Mouse (Mus musculus) v-Abl transformed pro-B cells (cell line): Measurements from ENCODE around the gene Adcyap1r1.

Source experiments
- in situ Hi-C, 2 experiments: fragments of 400-800 bp; cut with MboI; formaldehyde crosslinking; loops; one replicate each; pipeline ENCODE4 v1.15.1; 2025; ENCODE audit not compliant: unreplicated experiment in 2 of 2

Adcyap1r1 gene

DNA sequence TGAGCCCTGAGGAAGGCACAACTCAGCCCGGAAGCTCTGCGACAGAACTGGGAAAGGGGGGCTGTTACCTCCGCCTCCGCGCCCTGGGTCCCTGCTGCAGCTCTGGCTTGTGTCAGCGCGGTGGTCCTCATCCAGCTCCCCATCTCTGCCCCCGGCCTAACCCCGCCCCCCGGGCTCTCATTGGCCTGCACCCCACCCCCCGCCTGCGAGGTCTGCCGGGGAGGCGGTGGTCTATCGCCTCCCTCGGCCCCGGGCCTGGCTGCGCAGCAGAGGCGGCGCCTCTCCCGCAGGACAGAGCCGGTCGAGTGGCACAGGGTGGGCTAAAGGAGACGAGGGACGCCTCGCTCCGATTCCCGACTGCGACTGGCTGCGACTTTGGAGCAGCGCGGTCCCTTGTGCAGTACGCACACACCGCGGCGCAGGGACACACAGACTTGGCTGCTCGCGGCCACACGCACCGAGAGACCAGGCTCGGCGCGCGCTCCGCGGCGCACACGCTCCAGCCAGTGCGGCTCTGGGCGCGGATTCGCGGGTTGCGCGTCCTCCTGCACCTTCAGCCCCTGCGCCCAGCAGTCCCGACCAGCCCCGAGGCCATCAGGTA, at the start of gene Adcyap1r1:
Gene Adcyap1r1 (plus strand): TSS at position 208 of the 601 bp plus-strand sequence.
- in situ Hi-C loops: no loop called here

DNA sequence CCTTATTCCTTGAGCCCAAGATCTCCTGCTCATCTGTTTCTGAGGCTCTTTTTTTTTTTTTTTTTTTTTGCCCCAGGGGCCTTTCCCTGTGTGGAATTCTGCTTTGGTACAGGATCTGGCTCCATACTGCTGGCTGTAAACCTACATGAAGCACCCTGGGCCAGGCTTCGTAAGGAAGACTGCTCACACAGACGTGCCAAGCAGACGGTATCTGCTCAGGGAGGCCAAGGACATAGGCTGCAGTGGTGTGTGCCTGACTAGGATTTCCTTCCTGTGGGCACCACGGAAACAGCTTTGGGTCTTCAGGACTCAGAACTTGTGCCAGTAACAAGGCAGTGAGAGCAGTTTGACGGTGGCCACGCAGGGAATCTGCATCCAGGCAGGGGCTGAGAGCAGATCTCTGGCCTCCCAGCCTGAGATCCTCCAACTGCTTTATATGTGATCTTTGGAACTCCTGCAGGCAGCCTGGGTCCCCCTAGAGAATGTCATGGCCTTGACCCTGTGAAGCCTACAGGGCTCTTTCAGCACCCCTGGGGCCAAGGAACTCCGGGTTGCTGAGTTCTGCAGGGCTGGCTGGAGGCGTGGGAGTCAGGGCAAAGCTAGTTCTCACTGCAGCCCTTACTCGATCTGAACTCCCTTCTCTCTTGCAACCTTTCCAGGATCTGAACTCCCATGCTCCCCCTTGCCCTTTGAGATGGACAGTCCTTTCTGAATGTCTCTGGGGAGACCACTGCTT, 49.6 kb upstream of the Adcyap1r1 start:
- in situ Hi-C loops: no loop called here

DNA sequence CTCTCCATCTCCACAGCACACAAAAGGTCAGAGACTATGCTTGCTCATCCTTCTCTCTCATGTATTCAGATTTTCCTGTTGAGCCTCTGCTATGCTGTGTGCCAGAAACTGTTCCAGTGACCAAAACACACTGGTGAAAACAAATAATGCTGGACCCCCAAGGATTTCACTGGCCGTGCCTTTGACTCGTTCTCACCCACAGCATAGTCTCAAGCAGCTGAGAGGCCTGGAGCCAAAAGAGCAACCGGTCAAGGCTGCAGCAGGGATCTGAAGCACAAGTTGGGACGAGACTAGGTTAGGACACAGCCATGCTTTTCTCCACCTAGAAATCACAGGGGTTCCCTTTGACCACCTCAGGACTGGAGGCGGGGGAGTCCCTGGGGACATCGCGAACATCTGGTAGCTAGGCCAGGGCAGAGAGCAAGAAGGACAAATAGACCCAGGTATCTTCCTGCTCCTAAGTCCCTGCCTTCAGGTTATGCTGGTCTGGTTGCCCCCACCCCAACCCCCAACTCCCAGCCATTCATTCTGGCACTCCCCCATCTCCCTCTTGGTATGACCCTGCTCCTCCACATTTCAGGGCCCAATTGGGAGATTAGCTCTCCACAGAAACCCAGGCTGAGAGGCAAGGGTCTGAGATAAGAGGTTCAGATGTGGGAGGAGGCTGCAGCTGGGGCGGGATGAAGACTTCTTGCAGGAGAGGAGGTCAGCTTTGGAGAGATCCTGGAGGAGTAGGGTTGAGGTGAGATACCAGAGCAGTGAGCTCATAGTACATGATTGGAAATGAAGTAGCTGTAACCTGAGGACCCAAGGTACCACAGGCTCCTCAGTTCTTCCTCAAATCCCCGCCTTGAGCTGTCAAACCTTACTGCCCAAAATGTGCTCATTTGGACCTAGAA, 48.1 kb upstream of the Adcyap1r1 start:
- in situ Hi-C loops: no loop called here

DNA sequence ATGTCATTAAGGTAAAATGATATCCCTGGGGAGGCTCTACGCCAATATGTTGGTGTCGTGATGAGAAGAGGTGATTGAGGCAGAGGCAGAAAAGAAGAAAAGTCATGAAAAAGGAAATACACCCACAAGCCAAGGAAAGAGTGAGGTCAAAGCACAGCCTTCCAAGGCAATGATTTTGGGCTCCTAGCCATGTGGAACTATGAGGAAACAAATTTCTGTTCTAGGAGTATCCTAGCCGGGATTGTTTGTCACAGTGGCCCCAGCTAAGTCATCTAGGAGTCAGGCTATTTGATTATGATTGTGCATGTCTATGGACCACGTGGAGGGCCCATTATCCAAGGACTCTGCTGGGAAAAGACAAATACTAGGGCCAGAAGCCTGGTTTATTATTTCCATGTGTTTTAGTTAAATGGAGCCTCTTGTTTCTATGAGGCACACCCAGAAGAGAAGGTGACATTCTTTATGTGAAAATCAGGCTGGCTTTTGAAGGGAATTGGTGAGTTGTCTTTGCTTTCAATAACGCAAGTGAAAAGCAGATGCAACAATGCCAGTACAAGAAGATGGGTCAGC, 47.3 kb upstream of the Adcyap1r1 start:
- in situ Hi-C loops: no loop called here

DNA sequence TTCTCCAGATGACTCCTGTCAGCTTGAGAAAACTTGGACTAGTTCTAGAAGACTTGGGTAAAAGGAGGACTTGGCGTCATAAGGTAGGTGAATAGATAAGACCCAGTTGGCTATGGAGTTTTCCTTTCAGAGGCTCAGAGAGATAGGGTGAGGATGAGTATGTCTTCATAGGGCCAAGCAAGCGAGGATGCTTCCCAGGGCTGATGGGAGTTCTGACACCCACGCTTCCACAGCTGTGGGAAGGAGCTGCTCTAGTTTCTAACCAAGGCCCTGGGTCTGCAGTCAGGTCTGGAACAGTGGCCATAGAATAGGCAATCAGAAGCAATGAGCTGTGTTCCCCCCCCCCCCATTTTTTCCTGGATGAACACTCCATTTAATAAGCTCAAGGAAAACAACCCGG, 44.4 kb upstream of the Adcyap1r1 start:
- in situ Hi-C loops: no loop called here

DNA sequence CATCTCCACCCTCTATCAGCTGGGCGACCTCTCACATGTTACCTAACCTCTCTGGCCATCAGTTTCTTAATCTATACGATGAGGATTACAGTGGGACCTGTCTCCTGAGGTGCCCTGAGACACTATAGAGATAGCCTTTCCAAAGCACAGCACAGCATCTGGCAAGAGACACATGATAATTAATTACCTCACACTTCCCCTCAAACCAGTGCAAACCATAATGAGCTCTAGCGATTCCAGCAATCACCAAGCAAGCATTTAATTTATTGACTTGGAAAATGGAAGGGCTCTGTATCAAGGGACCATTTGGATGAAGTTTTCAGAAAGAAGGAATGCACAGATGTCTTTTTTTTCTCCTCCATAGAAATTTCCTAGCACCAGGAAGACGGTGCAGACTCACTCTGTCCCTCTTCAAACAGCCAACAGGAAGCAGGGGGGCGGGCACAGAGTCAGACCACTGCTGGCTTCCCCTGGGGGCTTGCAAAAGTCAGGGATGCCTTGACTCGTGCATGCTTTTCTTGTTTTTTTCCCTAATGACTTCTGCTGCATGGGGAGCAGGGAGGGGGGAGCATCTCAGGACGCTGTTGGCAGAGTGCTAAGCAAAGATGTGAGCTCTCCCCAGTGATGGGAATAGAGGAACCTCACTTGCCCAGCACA, 41.5 kb upstream of the Adcyap1r1 start:
- in situ Hi-C loops: no loop called here

DNA sequence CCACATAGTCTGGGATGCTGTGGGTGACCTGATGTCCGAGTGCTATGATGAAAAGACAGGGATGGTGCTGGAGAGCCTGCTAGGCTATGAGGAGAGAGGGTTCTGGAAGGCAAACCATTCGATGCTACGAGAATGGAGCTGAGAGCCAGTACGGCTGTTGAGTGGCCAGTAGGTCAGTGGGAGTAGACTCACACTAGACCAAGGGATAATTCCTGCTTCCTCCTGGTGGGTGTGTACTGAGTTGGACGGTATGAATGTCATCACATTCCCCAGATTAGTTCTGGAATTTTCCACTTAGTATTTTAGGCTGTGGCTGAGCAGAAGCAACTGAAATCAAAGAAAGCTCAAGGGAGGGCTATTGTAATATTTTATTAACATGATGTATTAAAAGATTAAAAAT, 40.8 kb upstream of the Adcyap1r1 start:
- in situ Hi-C loops: no loop called here

DNA sequence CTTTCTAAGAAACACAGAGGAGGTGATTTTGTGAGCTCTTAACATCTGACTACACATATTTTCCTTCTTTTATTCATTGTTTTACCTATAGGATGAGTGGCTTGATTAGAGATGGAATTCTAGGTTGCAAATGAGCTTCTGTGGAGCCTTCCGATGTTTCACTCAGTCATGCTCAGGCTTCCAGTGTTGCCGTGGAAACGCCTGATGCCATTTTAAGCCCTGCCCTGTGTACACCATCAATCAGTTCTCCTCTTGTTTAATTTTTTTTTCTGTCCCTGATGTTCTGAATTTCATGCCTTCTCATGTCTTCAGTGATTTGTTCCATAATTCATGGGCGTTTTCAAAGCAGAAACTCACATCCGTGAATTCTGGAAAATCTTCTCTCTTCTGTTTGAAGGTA, 35.6 kb upstream of the Adcyap1r1 start:
- in situ Hi-C loops: no loop called here

DNA sequence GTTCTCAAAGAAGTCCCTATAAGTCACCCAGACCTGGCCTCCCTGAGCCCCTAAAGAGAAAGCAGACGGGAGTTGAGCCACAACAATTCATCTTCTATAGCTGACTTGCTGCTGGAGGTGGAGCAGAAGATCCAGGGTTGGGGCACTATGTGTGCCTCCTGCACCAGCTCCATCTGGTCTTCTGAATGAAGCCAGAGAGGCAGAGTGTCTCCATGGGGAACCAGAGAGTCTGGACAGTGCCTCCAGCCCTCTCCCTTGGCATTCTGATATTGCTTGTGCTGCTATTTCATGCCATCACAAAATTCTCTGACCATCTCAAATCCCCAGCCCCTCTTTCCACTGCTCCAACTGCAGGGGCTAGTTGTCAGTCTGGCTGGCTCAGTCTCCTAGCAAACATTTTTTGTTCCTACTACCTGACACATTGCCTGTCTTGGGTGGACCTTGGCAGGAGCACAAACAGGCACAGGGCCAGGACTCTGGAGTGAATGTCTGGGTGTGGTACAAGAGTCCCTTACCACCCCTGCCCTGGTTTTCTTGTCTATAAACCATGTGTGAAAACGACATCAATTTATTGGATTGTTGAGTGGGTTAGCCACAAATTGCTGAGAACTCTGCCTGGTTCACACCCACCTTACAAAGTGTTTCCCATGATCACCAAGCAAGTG, 32.9 kb upstream of the Adcyap1r1 start:
- in situ Hi-C loops: no loop called here

DNA sequence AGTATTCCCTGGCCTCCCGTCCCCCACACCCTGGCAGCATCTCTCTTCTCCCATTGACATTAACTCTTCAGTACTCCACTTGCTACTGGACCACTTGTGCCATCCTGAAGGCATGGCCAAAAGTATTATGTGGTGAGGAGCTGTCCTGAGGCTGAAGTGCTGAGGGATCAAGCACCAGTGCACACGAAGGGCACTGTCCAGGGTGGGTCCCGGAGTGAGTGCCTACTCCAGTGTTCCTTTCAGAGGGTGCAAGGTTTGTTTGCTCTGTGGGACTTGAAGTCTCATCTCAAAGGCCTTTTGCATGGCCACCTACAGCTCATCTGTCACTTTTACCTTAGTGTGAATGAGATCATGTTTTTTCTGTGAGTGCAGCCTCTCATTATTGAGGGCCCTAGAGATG, 31.4 kb upstream of the Adcyap1r1 start:
- in situ Hi-C loops: no loop called here

DNA sequence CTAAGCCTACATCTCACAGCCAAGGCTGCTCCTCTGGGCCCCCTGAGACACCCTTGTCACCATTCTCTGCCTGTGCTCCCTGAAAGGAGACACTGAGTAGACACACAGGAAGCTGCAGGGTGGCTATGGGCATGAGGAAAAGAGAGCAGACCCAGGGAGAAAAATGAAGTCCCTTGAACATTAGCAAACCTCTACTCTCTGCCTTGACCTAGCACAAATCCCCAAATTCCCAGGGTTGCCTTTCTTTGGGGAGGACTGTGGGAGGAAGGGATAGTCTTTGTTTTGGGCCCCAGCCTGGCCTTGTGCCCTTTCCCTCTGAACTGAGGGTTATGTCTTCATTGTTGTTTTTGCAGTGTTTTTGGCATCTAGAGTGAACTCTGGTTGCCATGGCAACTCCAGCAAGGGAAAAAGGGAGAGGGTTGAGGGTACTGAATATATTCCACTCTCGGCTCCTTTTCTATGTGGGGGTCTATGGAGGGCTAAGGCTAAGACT, 30.9 kb upstream of the Adcyap1r1 start:
- in situ Hi-C loops: no loop called here

DNA sequence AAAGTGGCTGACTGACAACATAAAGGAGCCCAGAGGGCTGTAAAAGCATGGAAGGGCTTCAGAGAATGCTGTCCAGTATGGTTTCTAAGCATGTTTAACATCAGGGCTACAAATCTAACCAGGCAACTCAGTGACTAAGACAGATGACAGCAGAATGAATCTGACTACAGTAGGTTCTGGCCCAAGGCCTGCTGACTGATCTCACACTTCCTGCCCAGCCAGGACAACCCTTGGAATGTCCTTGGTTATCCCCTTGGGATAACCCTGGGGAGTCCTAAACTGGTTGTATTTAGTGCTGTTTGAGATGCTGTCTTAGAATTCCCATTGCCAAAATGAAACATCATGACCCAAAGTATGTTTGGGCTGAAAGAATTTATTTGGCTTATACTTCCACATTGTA, 19.7 kb upstream of the Adcyap1r1 start:
- in situ Hi-C loops: no loop called here

DNA sequence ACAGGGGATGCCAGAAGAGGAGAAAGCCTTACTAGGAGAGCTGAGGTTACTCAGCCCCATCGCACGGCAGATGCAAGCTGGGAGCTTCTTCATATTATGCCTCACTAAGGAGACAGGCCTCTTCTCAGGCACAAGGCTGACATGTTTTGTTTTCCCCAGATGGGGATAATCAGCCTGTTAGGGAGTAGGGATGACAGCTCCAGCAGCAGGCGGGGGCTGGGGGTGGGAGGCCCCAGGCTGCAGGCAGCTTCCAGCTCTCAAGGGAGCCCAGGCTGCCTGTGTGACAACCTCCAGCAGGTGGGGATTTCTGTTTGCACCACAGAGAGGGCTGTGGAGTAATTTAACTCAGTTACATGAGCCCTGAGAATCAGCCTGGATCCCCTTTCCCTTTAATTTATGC, 17.4 kb upstream of the Adcyap1r1 start:
- in situ Hi-C loops: no loop called here

DNA sequence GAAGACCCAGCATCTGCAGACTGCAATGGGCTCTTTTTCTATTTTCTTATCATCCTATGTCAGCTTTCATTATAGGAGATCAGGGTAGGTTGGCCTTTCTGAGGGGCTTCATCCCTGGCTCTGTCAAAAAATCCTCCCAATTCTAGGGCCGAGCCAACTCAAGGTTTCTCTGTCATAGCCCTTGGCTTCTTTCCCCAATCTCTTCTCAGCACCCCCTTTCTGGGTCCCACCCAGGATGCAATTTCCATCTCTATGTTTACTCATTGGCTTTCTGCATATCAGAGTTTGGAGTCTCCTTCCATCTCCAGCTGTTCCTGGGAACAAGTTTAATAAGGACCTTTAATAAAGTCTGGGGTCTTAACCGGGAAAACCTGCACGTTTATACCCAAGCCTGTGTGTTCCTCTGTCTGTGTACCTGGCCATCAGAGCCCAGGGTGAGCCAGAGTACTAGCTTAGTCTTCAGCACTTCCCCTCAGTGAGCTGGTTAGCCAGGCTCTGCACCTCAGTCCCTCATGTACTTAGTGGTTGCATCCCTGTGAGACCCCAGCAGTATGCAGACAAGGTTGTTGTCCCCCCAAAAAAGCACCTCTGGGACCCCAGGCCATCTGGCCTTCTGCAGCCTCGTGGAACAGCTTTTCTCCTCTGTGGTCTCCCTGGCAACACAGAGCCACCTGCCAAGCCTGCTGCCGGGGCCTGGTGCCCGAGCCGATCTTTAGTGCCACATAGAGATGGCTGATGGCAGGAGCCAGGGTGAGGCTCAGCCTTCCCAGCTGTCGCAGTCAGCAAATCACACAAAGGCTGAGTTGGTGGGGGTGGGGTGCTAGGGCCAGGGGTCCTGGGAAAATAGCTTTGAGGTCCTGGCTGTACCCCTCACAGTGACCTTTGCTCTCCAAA, 16.3 kb upstream of the Adcyap1r1 start:
- in situ Hi-C loops: no loop called here

DNA sequence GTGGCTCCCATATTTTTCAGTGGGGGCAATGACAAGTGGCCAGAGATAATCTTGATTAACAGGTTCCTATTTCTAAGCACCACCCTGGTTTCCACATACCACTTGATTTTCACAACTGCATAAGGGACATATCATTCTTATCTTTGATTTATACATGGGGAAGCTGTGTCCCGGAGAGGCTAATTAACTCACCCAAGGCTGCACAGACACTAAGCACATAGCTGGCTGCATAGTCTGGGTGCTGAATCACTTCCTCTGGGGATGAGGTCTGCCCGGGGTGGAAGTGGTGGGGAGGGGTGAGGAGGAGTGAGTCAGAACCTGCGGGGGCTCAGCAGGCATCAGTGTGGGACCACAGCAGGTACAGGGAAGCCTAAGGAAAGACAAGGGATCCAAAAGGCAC, 13.9 kb upstream of the Adcyap1r1 start:
- in situ Hi-C loops: no loop called here

DNA sequence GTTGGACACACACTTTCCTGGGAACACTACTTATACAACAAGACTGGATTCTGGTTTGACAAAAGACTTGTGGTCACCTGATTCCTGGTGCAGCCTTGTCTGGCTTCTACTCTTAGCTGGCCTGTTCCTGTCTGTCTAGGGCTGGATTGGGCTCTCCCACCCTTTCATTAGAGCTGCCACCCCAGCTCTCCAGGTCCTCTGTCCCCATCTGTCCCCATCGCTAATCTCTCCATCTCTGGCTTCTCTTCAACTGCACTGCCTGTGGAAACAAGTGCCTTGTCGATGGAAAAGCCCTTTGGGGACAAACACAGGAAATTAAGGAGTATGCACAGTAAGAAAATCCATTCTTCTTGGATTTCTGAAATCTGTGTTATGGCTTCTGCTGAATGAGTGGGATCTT, 12.9 kb upstream of the Adcyap1r1 start:
- in situ Hi-C loops: no loop called here

DNA sequence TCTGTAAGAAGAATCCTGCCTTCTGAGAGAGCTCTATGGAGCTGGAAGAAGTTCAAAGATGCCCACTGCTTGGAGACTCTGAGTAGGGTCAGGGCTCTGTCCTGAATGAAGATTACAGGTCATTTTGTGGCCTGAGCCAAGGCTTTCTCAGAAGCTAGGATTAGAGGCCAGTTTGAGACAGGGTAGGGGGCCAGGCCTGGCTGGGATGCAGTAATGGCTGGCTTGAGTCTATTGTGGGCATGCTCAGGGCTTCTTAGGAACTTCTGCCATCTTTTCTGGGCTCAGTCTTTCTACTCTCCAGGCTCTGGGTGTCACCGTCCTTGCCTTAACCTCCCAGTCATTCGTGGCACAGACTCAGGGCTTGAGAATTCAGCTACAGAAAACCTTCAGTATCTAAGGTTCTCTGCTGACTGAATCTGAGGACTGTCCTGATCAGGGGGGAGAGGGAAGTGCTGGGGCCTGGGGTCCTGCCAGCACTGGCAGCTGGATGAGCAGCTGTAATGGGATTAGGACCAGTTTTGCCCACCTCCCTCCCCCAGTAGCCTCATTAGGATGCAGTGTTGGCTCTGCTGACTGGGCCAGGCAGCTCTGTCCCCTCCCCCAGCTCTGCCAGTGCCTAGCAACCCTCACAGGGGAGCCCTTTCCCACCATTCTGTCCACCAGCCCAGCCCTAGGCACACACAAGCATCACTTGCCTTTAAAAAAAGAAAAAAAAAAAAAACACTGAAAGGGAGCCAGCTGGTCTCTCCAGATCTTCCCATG, 7.7 kb upstream of the Adcyap1r1 start:
- in situ Hi-C loops: no loop called here

DNA sequence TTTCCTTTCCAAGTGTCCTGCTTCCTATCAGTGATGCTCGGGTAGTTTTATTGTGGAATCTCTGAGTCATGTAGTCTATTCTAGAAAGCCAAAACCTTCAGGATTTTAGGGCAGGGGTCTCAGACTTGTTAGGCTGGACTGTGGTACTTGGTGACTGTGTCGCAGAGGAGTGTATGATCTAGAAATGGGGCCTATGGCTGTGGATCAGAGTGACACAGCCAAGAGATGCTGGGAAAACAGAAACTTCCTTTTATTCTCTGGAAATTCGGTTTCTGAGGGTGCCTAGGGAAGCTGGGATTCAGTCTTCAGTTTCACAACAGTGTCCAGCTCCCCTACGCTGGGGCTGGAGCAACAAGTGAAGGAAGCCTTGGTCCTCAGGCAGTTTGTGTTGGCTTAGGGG, 7.1 kb upstream of the Adcyap1r1 start:
- in situ Hi-C loops: no loop called here
